Mouse (Mus musculus): ENCODE data around the gene Snph. TPM values are rescaled to one million over a fixed set of nuclear protein-coding genes. Genes with fewer than 3 reads are reported as not detected.
A peak's percentile ranks its signal among the peaks of the same experiment; 100 is the strongest.

Snph gene
- total RNA-seq, 1 experiment, result 0.18 TPM

DNA sequence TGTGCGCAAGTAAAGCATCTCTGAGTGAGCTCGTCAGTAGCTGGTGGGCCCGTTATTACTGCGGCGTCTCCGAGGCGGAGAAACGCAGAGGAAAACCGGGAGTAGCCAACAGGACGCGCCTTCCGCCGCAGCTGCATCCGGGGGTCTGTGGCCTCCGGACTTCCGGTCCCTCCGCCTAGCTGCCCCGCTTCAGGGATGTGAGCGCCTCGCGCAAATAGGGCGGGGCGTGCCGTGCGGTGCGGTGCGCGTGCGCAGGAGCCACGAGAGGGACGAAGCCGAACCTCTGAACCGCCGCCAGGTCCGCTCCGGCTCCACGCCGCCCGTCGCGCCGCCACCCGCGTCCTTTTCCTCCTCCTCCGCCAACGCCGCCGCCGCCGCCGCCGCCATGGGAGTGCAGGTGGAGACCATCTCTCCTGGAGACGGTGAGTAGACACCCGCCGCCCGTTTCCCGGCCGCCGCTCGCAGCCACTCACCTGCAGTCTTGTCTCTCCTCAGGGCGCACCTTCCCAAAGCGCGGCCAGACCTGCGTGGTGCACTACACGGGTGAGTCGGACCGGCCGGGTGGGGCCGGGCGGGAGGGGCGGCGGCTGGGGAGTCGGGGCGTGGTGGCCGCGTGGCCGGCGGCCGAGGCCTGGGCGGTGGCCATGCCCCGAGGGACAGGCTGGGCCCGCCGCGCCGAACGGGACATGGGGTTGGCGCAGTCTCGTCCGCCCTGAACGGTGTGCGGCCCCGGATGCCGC, 89.9 kb downstream of the Snph start, which contains the start of gene Fkbp1a:
Gene Fkbp1a, plus strand, starts transcription at position 161 of the 740 bp plus-strand sequence.
- Histone ChIP-seq H3K4me3 (ENCODE audit: insufficient read depth in 1 of 2, low read depth in 1 of 2, low read length in 2 of 2, poor library complexity in 1 of 2, severe bottlenecking in 1 of 2) (peak within 1 kb of the TSS; percentile 76 to 88), H3K27ac (ENCODE audit: insufficient read depth, low read depth, low read length, poor library complexity, severe bottlenecking) (peak within 1 kb of the TSS; percentile 50), H3K36me3 (ENCODE audit: control insufficient read depth, insufficient read depth, low read length, poor library complexity, severe bottlenecking) (peaks cover 35% of the 10 kb centered on the region), H3K9ac (ENCODE audit: insufficient read depth, low read depth, low read length, poor library complexity, severe bottlenecking) (peak within 1 kb of the TSS; percentile 86), H3K4me1 (ENCODE audit: control insufficient read depth in 2 of 2, insufficient read depth in 2 of 2, low read length in 2 of 2, poor library complexity in 1 of 2) (peaks cover 0 to 9% of the 10 kb centered on the region in 2 experiments; a peak in 3 of 4 replicates), H3K9me3 (ENCODE audit: control insufficient read depth, insufficient read depth, low read depth, low read length) (no peaks in the 10 kb centered on the region)
- in situ Hi-C loops (cut with MboI; ENCODE audit: low sequenced_read_pairs in 2 of 2, unreplicated experiment in 2 of 2), result no loop called here
- TF ChIP-seq MAFK (IDR thresholded peaks at IDR 0.05; ENCODE audit: insufficient read depth, low read depth, low read length) (no peak), HCFC1 (IDR thresholded peaks at IDR 0.05; ENCODE audit: borderline replicate concordance, insufficient read depth, low read length) (0 out of 2 replicates have a peak, but pooled peaks have one; percentile 56), ZC3H11A (IDR thresholded peaks at IDR 0.05; ENCODE audit: borderline replicate concordance, low read depth, low read length) (no peak), ZNF384 (IDR thresholded peaks at IDR 0.05; ENCODE audit: low read depth, low read length) (no peak), CHD2 (IDR thresholded peaks at IDR 0.05; ENCODE audit: low read depth, low read length) (no peak)
- peak; percentile 83 for DNase-seq (ENCODE audit: low read depth, low spot score)

Other genes starting within 250 kb of the Snph start
- 0.09 and 0.11 TPM in 2 replicates for gene 4921509C19Rik, start 156.4 kb downstream of the Snph start, total RNA-seq (2012; rRNA removed)
- gene Nsfl1c, start 138.4 kb downstream of the Snph start, total RNA-seq (2012; rRNA removed), result 124 and 155 TPM in 2 replicates
- gene Fkbp1a, start 90.1 kb downstream of the Snph start, total RNA-seq (2012; rRNA removed), result 53.8 and 79.5 TPM in 2 replicates
- gene Sdcbp2, start 60.0 kb downstream of the Snph start, total RNA-seq (2012; rRNA removed), result 3.2 and 4.1 TPM in 2 replicates
- gene Rad21l, start 35.9 kb upstream of the Snph start, total RNA-seq (2012; rRNA removed), result 0.13 TPM in 1 of 2 replicates, not detected in the other
- gene Tmem74b, start 69.4 kb upstream of the Snph start, total RNA-seq (2012; rRNA removed), result 0.40 and 0.85 TPM in 2 replicates
- gene Psmf1, start 111.6 kb upstream of the Snph start, total RNA-seq (2012; rRNA removed), result 15.4 and 21.7 TPM in 2 replicates
- 0.18 and 0.37 TPM in 2 replicates for gene Rspo4, start 210.3 kb upstream of the Snph start, total RNA-seq (2012; rRNA removed)

Measured in ES-E14 (cell line).